Mouse (Mus musculus): ENCODE data around the gene Sod1.

Sod1 gene

DNA sequence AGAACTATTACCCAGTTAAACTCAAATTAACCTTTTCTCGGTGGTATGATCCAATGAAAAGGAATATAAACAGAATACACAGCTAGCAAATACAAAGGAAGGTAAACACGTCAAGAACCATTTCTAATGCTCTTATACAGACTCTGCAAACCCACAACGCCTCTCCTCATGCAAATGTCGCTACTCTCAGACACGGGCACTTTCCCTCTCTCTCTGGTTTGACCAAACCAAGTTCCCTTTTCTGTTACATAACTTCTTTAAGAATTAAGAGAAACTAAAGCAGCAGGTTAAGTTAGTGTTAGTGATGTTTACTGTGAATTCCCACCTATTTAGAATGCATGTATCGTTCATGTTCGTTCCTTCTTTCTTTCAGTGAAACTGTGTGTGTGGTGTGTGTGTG lies 38.4 kb downstream of the Sod1 start:
- no peak for DNase-seq (ENCODE audit: low spot score in 2 of 2)

DNA sequence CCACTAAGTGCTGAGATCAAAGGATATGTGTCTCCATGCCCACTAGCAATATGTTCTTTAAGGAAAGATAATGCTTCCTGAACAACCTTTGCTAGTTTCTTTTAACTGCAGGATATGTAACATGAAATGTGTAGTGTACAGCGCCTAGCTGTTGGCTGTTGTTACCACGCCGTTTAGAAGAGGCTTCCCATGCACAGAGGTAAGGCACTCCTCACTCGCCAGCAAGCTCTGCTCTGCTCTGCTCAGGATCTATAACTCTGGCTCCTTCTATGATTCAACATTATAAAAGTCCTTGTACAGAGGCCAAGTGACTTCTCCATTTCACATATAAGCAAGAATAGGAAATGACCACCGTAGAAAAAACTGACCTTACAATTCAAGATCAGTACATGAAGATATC lies 39.1 kb downstream of the Sod1 start:
- DNase-seq (ENCODE audit: low spot score in 2 of 2) = no peak

DNA sequence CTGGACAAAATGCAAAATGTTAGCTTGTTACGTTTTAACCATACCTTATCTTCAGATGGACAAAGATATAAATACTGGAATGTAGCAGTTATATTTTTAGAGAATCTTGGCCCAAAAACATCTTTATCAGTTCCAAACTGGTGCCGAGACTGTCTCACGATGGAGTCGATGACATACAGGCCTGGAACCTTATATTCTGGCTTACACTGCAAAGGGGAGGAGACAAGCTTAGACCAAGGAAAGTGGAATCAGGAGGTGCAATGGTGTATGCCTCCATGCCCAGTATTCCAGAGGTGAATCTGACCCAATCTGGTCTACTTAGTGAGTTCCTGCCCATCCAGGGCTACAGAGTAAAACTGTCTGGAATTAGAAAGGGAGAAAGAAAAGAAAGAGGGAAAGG lies 39.5 kb downstream of the Sod1 start:
- no peak for DNase-seq (ENCODE audit: low spot score in 2 of 2)

DNA sequence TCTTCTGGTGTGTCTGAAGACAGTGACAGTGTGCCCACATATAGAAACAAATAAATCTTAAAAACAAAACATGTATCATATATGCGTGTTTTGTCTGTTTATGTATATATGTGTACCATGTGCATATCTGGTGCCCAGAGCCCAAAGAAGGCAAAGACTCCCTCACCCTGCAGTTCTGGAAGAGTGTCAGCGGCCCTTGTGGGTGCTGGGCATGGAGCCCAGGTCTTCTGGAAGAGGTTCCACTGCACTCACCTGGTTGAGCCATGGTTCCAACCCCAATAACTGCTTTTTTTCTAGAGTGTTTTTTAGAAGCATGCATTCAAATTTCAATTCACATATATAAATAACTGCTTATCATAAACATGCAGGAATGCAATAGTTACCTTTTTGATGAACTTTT lies 41.2 kb downstream of the Sod1 start:
- no peak for DNase-seq (ENCODE audit: low spot score in 2 of 2)

DNA sequence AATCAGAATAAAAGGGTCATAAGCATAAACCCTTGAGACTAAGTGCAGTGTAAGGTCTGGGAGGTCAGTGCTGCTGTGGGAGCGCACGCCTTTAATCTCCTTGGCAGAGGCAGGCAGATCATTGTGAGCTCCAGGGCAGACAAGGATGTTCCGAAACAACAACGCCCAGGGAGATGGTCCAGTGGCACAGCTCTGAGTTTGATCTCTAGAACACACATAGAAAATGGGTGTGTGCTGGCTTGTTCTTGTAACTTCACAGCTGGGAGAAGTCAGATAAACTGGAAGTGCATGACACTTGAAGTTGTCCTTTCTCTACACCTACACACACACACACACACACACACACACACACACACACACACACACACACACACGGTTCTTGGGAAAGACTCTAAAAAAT lies 43.5 kb downstream of the Sod1 start:
- DNase-seq (ENCODE audit: low spot score in 2 of 2) = no peak

DNA sequence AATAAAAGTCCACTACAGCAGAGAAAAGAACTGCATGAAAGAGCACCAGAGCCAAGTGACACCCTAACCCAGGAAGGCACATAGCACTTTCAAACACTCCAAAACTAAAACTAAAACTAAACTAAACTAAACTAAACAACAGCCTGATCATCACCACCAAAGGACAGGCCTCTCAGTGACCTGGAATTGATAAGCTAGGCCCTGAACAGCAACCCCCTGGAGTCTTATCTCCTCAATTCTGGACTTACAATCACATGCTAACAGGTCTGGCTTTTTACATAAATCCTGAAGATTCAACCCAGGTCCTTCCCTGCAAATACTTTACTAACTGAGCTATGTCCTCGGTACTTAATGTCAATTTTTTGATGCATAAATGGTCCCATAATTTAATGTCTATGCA lies 44.6 kb downstream of the Sod1 start:
- no peak for DNase-seq (ENCODE audit: low spot score in 2 of 2)

DNA sequence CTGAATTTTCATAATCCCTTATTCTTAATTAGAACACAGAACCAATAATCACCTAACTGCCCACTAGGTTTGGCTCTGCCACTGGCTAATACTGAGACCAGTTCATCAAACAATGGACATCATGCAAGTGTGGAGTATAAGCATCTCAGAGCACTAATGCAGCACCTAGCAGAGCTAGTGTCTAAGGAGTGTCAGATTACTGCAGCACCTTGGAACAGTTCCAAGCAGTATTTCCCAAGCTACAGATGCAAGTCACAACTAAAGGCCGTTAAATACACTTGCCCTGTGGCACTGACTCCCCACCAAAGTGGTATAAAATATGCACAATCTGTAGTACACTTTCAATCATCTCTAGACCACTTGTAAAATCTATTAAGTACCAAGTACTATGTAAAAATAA lies 46.0 kb downstream of the Sod1 start:
- DNase-seq (ENCODE audit: low spot score in 2 of 2) = no peak

DNA sequence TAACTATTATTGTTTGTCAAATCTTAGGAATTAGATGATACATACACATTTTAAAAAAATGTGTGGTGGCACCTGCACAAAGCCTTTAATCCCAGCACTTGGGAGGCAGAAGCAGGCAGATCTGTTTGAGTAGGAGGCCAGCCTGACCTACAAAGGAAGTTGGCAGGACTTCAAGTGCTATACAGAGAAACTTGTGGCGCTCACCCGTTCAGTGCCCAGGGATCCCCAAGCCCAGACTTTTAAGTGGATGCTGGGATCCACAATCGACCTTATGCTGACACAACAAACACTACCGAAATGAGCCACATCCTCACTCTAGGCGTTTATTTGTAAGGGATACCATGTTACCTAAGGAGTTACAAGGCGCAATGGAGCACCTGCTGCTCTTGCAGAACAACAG lies 55.0 kb downstream of the Sod1 start:
- DNase-seq (ENCODE audit: low spot score in 2 of 2) = no peak
